Mouse (Mus musculus) erythroid progenitor cell, adult 5-6 weeks (primary cell): ENCODE measurements around the gene Krt6a. TPM values are rescaled to one million over a fixed set of nuclear protein-coding genes. Genes with fewer than 3 reads are reported as not detected.
"Not testable (repeated sequence)": the region's sequence is repeated elsewhere in the genome, so short reads cannot be mapped to it uniquely, and the experiment has no call there.

Experiments
- ATAC-seq: replicated peaks from 2 replicates; pipeline ENCODE4 v1.8.0; 2016; ENCODE audit warnings: moderate number of reproducible peaks, mild to moderate bottlenecking, moderate TSS enrichment, inconsistent platforms; ENCODE audit not compliant: poor library complexity, low FRiP score, severe bottlenecking
- total RNA-seq, 2 experiments: library from RNA; stranded (forward) in 1 of 2; stranded (reverse) in 1 of 2; fragments of 150-400 nt in 1 of 2; fragments of 186-747, 209-891 nt in 1 of 2; gene quantifications; 2 replicates each; pipeline versions ENCODE4 v1.2.3 to v1.2.4; 2015 to 2017; ENCODE audit warnings: low replicate concordance in 2 of 2

The Krt6a gene
- total RNA-seq (2015; ENCODE audit: low replicate concordance) (not detected in 2 replicates), total RNA-seq (2017; ENCODE audit: low replicate concordance) (not detected in 2 replicates)

- no peak for ATAC-seq
Observed at GRCm38 (mm10) chr15:101694207-101694606, at the start of gene Krt6a. Gene Krt6a, minus strand, starts transcription at chr15:101694307.

GRCm38 (mm10) chr15:101742711-101743110 is 48.6 kb upstream of the Krt6a start, which contains the start of gene Krt71:
Gene Krt71, minus strand, starts transcription at chr15:101743109.
- ATAC-seq: no peak

GRCm38 (mm10) chr15:101737786-101738185 is 43.7 kb upstream of the Krt6a start:
- ATAC-seq: no peak

GRCm38 (mm10) chr15:101730653-101731052 is 36.5 kb upstream of the Krt6a start:
- ATAC-seq: no peak

GRCm38 (mm10) chr15:101724686-101725085 is 30.6 kb upstream of the Krt6a start:
- no peak for ATAC-seq

- ATAC-seq: no peak
Observed at GRCm38 (mm10) chr15:101715831-101716230, 21.7 kb upstream of the Krt6a start.

- ATAC-seq: no peak
Observed at GRCm38 (mm10) chr15:101714356-101714755, 20.2 kb upstream of the Krt6a start.

GRCm38 (mm10) chr15:101713731-101714130 is 19.6 kb upstream of the Krt6a start:
- ATAC-seq: no peak

- no peak for ATAC-seq
Observed at GRCm38 (mm10) chr15:101712720-101713119, 18.6 kb upstream of the Krt6a start, which contains the start of gene Krt5. Gene Krt5, minus strand, starts transcription at chr15:101712898.

- no peak for ATAC-seq
Observed at GRCm38 (mm10) chr15:101708683-101709082, 14.6 kb upstream of the Krt6a start.

GRCm38 (mm10) chr15:101707454-101707853 is 13.3 kb upstream of the Krt6a start:
- no peak for ATAC-seq

- no peak for ATAC-seq
Observed at GRCm38 (mm10) chr15:101704066-101704465, 10.0 kb upstream of the Krt6a start.

GRCm38 (mm10) chr15:101702380-101702779 is 8.3 kb upstream of the Krt6a start:
- ATAC-seq: no peak

GRCm38 (mm10) chr15:101699866-101700265 is 5.8 kb upstream of the Krt6a start:
- ATAC-seq: no peak

- no peak for ATAC-seq
Observed at GRCm38 (mm10) chr15:101699192-101699591, 5.1 kb upstream of the Krt6a start.

- ATAC-seq: no peak
Observed at GRCm38 (mm10) chr15:101697326-101698188, 3.5 kb upstream of the Krt6a start.

- not testable (repeated sequence) for ATAC-seq
Observed at GRCm38 (mm10) chr15:101690460-101690859, 3.6 kb downstream of the Krt6a start.

- no peak for ATAC-seq
Observed at GRCm38 (mm10) chr15:101688161-101688560, 5.9 kb downstream of the Krt6a start.

- no peak for ATAC-seq
Observed at GRCm38 (mm10) chr15:101680187-101680586, 13.9 kb downstream of the Krt6a start, which contains the start of gene Krt6b. Gene Krt6b, minus strand, starts transcription at chr15:101680287.

GRCm38 (mm10) chr15:101675978-101676377 is 18.1 kb downstream of the Krt6a start:
- ATAC-seq: no peak

- no peak for ATAC-seq
Observed at GRCm38 (mm10) chr15:101652736-101653265, 41.3 kb downstream of the Krt6a start.
